Mouse (Mus musculus): ENCODE results near the gene Zic4.

Gene Zic4

GRCm38 (mm10) chr9:91363814-91364126, 1.6 kb downstream of the Zic4 start:
- in situ Hi-C loops (cut with MboI) = no loop called here

- in situ Hi-C loops (cut with MboI) = no loop called here
These were observed 2.1 kb downstream of the Zic4 start for GRCm38 (mm10) chr9:91364127-91364970.

GRCm38 (mm10) chr9:91364971-91365501, 2.8 kb downstream of the Zic4 start:
- in situ Hi-C loops (cut with MboI) = no loop called here

GRCm38 (mm10) chr9:91365664-91366063, 3.5 kb downstream of the Zic4 start, which contains the start of gene Zic1:
TSS of gene Zic1 (minus strand) at chr9:91365810.
- in situ Hi-C loops (cut with MboI) = no loop called here

GRCm38 (mm10) chr9:91366226-91366998, 4.2 kb downstream of the Zic4 start:
- in situ Hi-C loops (cut with MboI) = no loop called here

DNA sequence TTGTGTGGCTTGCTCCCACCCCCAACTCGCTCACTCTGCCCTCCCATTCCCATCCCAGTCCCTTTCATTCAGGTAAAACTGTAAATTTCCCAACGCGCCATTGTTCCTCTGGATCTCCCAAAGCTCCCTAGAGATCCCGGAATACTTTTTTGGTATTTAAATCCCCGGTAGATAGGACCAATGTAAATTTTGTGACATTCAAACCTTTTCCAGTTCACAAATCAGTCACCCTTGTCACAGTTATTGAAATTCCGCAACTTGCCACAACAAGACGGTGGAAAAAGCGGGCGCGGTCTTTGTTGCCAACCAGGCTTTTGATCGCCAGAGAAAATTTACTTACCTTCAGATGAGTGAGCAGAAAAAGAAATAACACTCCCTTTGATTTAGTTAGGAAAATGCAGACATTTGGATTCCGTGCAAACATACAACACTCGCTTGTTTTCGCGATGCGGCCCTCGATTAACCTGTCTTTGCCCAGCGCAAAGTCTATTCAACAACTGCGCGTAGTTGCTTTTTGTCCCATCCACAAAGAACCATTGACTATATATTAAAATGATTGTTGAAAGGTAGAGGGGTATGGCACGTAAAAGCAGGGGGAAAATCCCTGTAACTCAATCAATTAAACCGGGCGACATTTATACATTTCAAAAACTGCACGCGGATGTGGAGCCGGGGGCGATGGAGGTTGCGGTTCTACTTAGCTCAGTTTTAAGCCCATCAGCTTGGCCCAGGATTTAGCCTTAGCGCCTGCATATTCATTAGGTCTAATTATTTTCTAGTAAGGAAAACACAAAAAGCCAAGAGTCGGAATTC, 5.0 kb downstream of the Zic4 start:
- in situ Hi-C loops (cut with MboI) = no loop called here

- in situ Hi-C loops (cut with MboI) = no loop called here
These were observed 5.9 kb downstream of the Zic4 start for GRCm38 (mm10) chr9:91368150-91368549.

GRCm38 (mm10) chr9:91368946-91369292, 6.7 kb downstream of the Zic4 start:
- in situ Hi-C loops (cut with MboI) = no loop called here

DNA sequence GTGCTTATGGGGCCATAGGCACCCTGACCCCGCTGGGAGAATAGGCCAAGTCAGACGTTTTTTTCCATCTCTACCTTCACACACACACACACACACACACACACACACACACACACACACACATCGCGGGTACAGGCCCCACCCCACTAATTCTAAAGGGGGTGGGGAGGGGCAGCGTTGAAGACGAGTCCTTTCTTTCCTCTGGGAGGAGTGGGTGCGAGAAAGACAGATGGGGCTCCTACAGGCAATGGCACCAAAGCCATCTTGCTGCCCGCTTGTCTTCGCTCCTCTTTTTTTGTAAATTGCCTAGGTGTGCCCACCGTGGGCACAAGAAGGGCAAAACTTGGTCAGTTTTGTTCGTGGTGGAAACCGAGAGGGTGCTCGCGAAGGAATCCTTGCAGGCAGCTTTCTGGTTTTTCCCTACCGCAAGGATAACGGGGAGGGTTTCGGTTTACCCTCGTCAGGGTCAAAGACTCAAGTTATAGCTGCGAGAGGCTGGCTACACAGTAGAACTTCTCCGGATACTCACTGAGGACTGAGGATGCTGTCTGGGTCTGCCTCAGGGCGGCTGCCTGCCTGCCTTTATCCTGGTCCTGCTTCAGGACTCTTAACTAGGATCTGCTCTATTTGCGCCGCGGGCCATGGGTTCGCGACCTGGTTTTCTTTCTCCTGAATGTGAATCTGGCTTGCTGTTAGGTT, 7.2 kb downstream of the Zic4 start:
- in situ Hi-C loops (cut with MboI) = no loop called here

GRCm38 (mm10) chr9:91370191-91370708, 8.0 kb downstream of the Zic4 start:
- in situ Hi-C loops (cut with MboI) = no loop called here

DNA sequence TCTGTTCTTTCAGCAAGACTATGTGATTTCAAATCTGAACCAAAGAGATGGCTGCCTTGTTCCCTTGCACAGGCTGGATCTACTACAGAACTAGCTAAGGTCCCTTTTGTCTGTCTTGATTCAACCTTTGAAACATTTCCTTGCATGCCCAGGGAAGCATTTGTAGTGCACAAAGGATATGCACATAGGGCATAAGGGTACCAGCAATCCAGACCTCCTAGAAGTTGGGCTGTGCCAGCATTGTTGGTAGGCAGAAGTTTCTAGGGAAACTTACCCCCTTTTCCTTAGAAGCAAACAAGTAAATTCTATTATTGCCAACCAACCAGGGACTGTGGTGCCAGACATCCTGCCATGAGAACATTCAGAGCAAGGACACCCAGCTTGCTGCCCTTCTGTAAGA, 8.8 kb downstream of the Zic4 start:
- in situ Hi-C loops (cut with MboI) = no loop called here

DNA sequence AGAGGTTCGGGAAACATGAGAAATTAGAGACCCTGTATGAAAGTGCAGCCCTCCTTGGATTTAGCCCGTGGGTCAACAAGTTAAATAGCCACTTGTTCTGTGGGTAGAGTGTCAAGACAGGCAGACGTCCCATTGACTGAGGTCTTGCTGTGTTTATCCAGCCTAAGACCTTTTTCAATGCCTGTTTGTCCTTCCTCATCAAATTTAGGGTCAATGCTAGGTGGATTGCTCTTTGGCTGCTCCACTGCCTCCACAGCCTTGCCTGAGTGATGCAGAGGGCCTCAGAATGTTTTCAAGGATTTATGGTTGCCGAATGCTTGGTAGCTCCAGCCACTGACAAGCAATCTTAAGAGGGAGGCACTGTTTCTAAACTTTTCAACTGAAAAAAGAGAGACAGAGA, 9.4 kb downstream of the Zic4 start:
- in situ Hi-C loops (cut with MboI) = no loop called here

- in situ Hi-C loops (cut with MboI) = no loop called here
These were observed 11.8 kb downstream of the Zic4 start for GRCm38 (mm10) chr9:91373811-91374575.

DNA sequence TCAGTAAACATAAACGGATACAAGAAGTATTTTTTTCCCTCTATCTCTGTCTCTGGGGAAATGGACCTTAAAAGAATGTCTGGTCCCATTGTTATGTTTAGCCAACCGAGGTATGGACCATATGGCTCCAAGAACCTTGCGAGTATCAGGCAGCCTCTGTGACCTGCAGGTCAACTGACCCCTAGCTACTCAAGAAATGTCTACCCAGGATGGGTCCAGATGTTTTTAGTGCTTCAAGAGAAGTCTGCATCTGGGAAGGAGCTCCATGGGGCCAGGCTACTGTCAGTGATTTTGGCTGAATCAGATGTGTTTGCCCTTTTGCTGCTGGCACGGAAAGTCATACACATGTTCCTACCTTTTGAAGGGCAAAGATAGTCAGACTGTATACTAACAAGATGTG, 12.5 kb downstream of the Zic4 start:
- in situ Hi-C loops (cut with MboI) = no loop called here

DNA sequence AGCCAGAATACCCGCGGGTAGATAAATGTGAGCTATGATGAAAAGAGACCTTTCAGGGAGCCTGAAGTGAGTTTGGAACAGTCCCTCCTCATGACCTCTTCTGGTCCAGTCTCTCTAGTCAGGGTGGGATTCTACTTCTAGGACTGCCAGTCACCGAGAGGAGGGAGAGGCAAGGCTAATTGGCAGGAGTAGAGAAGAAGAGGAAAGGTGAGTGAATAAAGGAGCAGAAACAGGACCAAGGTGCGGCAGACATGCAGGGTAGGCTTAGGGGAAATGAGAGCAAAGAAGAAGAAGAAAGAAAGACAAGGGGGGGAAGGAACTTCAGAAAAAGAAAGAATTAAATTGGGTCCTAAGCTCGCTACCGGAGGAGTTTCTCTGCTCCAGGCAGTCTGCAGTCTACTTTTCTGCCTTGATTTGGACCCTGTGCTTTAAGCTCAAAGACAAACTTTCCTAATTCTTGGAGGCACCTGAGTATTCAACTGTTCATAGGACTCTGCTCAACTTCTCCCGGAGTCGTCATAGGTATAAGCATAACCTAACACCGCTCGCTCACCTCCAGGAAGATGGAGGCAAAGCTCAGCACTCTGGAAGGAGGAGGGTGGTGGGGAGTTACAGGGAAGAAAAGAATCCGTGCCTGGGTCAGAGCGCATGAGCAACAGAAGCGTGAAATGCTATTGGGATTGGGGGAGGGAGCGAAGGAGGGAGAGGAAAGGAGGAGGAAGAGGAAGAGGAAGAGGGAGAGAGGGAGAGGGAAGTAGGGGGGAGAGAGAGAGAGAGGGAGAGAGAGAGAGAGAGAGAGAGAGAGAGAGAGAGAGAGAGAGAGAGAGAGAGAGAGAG, 15.0 kb downstream of the Zic4 start:
- in situ Hi-C loops (cut with MboI) = no loop called here

DNA sequence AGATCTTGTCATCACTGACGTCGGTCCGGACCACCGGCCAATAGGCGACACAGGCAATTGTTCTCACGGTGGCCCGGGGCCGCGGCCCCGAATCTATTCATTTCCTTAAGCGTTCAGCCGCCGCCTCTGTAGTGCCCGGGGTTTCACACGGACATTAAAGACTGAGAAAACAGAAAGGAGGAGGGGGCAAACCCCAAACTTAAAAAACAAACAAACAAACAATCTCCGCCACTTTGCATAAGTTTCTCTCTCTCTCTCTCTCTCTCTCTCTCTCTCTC, 15.6 kb downstream of the Zic4 start:
- in situ Hi-C loops (cut with MboI) = no loop called here

DNA sequence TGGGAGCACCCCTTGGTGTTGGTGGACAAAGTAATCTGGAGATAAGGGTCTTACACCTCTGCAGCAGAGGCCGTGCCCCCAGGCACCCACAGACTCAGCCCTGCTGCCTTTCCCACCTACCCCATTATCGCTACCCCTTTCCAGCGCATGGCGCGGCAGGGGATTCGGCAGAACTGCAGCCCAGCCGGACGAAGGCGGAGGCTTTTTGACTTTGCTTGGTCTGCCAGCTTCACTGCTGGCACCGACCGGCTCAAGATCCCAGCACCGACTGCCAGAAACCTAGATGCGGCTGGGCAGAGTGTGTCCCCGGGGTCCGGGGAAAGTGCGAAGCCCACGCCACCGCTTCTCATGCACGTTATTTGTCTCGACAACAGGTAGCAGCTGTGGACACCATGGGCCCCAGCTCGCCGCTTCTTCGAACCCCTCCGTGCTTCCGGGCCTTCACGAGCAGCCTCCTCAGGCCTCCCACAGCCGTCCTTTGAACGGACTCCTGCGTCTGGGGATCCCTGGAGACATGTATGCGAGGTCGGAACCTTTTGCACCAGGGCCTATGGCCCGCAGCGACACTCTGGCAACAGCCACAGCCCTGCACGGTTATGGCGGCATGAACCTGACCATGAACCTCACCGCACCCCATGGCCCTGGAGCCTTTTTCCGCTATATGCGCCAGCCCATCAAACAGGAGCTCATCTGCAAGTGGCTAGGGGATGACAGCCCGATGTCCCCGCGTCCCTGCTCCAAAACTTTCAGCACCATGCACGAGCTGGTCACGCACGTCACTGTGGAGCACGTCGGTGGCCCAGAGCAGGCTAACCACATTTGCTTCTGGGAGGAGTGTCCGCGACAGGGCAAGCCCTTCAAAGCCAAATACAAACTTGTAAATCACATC, 16.4 kb downstream of the Zic4 start:
- in situ Hi-C loops (cut with MboI) = no loop called here

GRCm38 (mm10) chr9:91379300-91379635, 17.1 kb downstream of the Zic4 start:
- in situ Hi-C loops (cut with MboI) = no loop called here

Data from mature B cell (primary cell).